8 mouse cellular contexts compared by ENCODE assay signal in genomic region chr5:139149681-139150602, GRCm38 (mm10). TPM values are rescaled to one million over a fixed set of nuclear protein-coding genes. Genes with fewer than 3 reads are reported as not detected.
A peak's percentile ranks its signal among the peaks of the same experiment; 100 is the strongest.
DNase-seq lines count a peak whose midpoint lies in the region; ATAC-seq lines count a peak whose summit lies in the region.

Gene Prkar1b, minus strand, starts transcription at chr5:139150001.
Gene Dnaaf5, plus strand, starts transcription at chr5:139150223.

- intact Hi-C loops in gastrocnemius, postnatal 14 days (cut with DNase I; ENCODE audit: low total_unique reads), result no loop called here
- intact Hi-C loops in left cerebral cortex, postnatal 10 days (cut with DNase I), result no loop called here

- ATAC-seq in inflammation-experienced regulatory T-cells, adult 6 months, result peak; percentile 94
- peak; percentile 94 for ATAC-seq in megakaryocyte-erythroid progenitor cell, adult 5-6 weeks (replicated peaks; ENCODE audit: low FRiP score, low TSS enrichment, poor library complexity, severe bottlenecking)

- peak; percentile 98 to 99 for DNase-seq in adrenal gland, adult (ENCODE audit: inconsistent age in 2 of 2, low spot score in 1 of 2)
- DNase-seq in embryo, embryonic 10.5 days (ENCODE audit: low spot score), result peak; percentile 99
- peak; percentile 96 for DNase-seq in gastrocnemius, postnatal 14 days
- peak; percentile 96 to 97 for DNase-seq in left cerebral cortex, postnatal 10 days (ENCODE audit: extremely low spot score in 1 of 2, low spot score in 2 of 2)
- peak; percentile 96 for DNase-seq in right cerebral cortex, postnatal 25 days
- peak; percentile 96 to 97 for DNase-seq in urinary bladder, postnatal 4 days (ENCODE audit: low spot score in 2 of 2)

RNA-seq across cellular contexts. Expression of gene Prkar1b, which starts in this region (rescaled TPM):
- 1 to 10 TPM; 1.1 to 2.1 TPM for total RNA-seq in gastrocnemius, postnatal 14 days (2021)
- polyA plus RNA-seq in inflammation-experienced regulatory T-cells, adult 6 months (2017; shearing (Covaris generic)), result 1 to 10 TPM in 1 of 3 experiments, under 1 TPM in 1, not detected in 1; 0.38 to 3.9 TPM
- total RNA-seq in left cerebral cortex, postnatal 10 days (2021), result 100 to 1,000 TPM; 499 to 505 TPM
- total RNA-seq in megakaryocyte-erythroid progenitor cell, adult 5-6 weeks (2014; fragmentation: Nextera tagmentation), result 3.1 TPM in 1 of 2 replicates, not detected in the other
- total RNA-seq in megakaryocyte-erythroid progenitor cell, adult 5-6 weeks (2017), result not detected in 2 replicates

RNA-seq across cellular contexts. Expression of gene Dnaaf5, which starts in this region (rescaled TPM):
- 10 to 100 TPM in 1 of 2 experiments, 1 to 10 TPM in 1; 9.3 to 10.2 TPM for total RNA-seq in gastrocnemius, postnatal 14 days (2021)
- polyA plus RNA-seq in inflammation-experienced regulatory T-cells, adult 6 months (2017; shearing (Covaris generic)), result 10 to 100 TPM in 1 of 3 experiments, 1 to 10 TPM in 2; 5.9 to 11.9 (median 6.2) TPM
- total RNA-seq in left cerebral cortex, postnatal 10 days (2021), result 1 to 10 TPM; 6.3 to 6.7 TPM
- 21.5 and 23.3 TPM in 2 replicates for total RNA-seq in megakaryocyte-erythroid progenitor cell, adult 5-6 weeks (2014; fragmentation: Nextera tagmentation)
- 8.3 and 9.5 TPM in 2 replicates for total RNA-seq in megakaryocyte-erythroid progenitor cell, adult 5-6 weeks (2017)

Comparison
In these comparisons a context has a peak if more than half of its experiments do, and no peak if none do; other contexts are left out.
1. Peak in every context shown above with its lines: DNase-seq and ATAC-seq.
2. RNA of gene Prkar1b (total RNA-seq): 499 to 505 TPM in left cerebral cortex, postnatal 10 days; 1.1 to 2.1 TPM in gastrocnemius, postnatal 14 days and 3.1 TPM in megakaryocyte-erythroid progenitor cell, adult 5-6 weeks; every median in the first group is over 100 times any median in the second.